Mouse (Mus musculus): ENCODE measurements around the gene Ccdc92b.

- TF ChIP-seq GATA1 (IDR thresholded peaks at IDR 0.05; ENCODE audit: borderline replicate concordance, low read length), result no peak
- no peak for TF ChIP-seq FLI1 (IDR thresholded peaks at IDR 0.05; ENCODE audit: low read length)
Measured at GRCm38 (mm10) chr11:74655941-74656340, 36.5 kb downstream of the Ccdc92b start.
